Mouse (Mus musculus) lung, embryonic 15.5 days (tissue): ENCODE results near the gene Nedd4. TPM values are rescaled to one million over a fixed set of nuclear protein-coding genes. Genes with fewer than 3 reads are reported as not detected.
A peak's percentile ranks its signal among the peaks of the same experiment; 100 is the strongest.
"Not testable (repeated sequence)": the region's sequence is repeated elsewhere in the genome, so short reads cannot be mapped to it uniquely, and the experiment has no call there.

Source experiments
- ATAC-seq: fragments of 200-750 bp; cut with Nextera tagmentation; 2 replicates; pipeline ENCODE4 v1.8.0; 2017; ENCODE audit warnings: moderate number of reproducible peaks, borderline replicate concordance; ENCODE audit not compliant: low FRiP score, low TSS enrichment; ENCODE audit errors: extremely low read depth
- H3K27ac ChIP-seq: fragments of 300-500 bp; sonication (generic); 2 replicates; pipeline ENCODE4 v1.5.1; 2015; ENCODE audit warnings: moderate library complexity, mild to moderate bottlenecking, inconsistent platforms
- H3K27me3 ChIP-seq: fragments of 300-500 bp; sonication (generic); 2 replicates; pipeline ENCODE4 v1.6.1; 2015; ENCODE audit warnings: inconsistent platforms
- H3K36me3 ChIP-seq: fragments of 300-500 bp; sonication (generic); 2 replicates; pipeline ENCODE4 v1.6.1; 2015; ENCODE audit warnings: inconsistent platforms
- H3K4me1 ChIP-seq: fragments of 300-500 bp; sonication (generic); 2 replicates; pipeline ENCODE4 v1.6.1; 2015; ENCODE audit warnings: inconsistent platforms
- H3K4me2 ChIP-seq: fragments of 300-500 bp; sonication (generic); 2 replicates; pipeline ENCODE4 v1.6.1; 2015; ENCODE audit warnings: inconsistent platforms, mild to moderate bottlenecking, moderate library complexity
- H3K4me3 ChIP-seq: fragments of 300-500 bp; sonication (generic); 2 replicates; pipeline ENCODE4 v1.5.1; 2015; ENCODE audit warnings: mild to moderate bottlenecking, inconsistent platforms
- H3K9ac ChIP-seq: fragments of 300-500 bp; sonication (generic); 2 replicates; pipeline ENCODE4 v1.6.1; 2015; ENCODE audit warnings: inconsistent platforms
- H3K9me3 ChIP-seq: fragments of 300-500 bp; sonication (generic); 2 replicates; pipeline ENCODE4 v1.6.1; 2016; ENCODE audit warnings: inconsistent platforms
- WGBS: fragments of 180-500 bp; shearing (Covaris S2); methylation state at CpG from one replicate; pipeline ENCODE4 v1.1.7; 2015; 5-methylcytosine and 5-hydroxymethylcytosine counted together
- polyA plus RNA-seq: library from polyadenylated mRNA; unstranded; fragments of >200 nt; fragmentation: Nextera tagmentation; extraction: Ambion mirVana; gene quantifications from 2 replicates; pipeline ENCODE4 v1.2.1, GENCODE M21; 2015

The Nedd4 gene
- polyA plus RNA-seq, 1 experiment from 2014 or later, result 677 TPM

- Histone ChIP-seq H3K27ac (0 out of 2 replicates have a peak overlapping the region, but pooled peaks have one; percentile 25), H3K4me2 (peak overlapping the region; percentile 84), H3K4me3 (peak overlapping the region; percentile 93), H3K36me3 (peaks cover 46% of the 10 kb centered on the region), H3K9me3 (no peaks in the 10 kb centered on the region), H3K4me1 (peaks cover 45% of the 10 kb centered on the region), H3K27me3 (no peaks in the 10 kb centered on the region), H3K9ac (no peak overlapping the region)
- 33% methylated on average over 7 of the region's 7 CpGs for WGBS
- ATAC-seq, result no peak
Measured at GRCm38 (mm10) chr9:72665517-72665916, 3.4 kb downstream of the Nedd4 start.

GRCm38 (mm10) chr9:72666352-72667021 lies 4.3 kb downstream of the Nedd4 start:
- H3K27ac ChIP-seq, H3K9ac ChIP-seq, H3K27me3 ChIP-seq, H3K9me3 ChIP-seq, H3K4me3 ChIP-seq, ATAC-seq: not testable (repeated sequence)
- WGBS, result 64% methylated on average over 7 of the region's 8 CpGs
- Histone ChIP-seq H3K4me1 (peaks cover 45% of the 10 kb centered on the region), H3K4me2 (peak overlapping the region; percentile 84; the same call in 1 of the 2 replicates), H3K36me3 (peaks cover 51% of the 10 kb centered on the region)

- 65% methylated on average over 3 of the region's 3 CpGs for WGBS
- no peak overlapping the region for H3K4me3 ChIP-seq
- peaks cover 55% of the 10 kb centered on the region for H3K36me3 ChIP-seq
- no peak overlapping the region for H3K27ac ChIP-seq
- no peak overlapping the region for H3K4me2 ChIP-seq
- H3K9me3 ChIP-seq, result no peaks in the 10 kb centered on the region
- H3K9ac ChIP-seq, result no peak overlapping the region
- ATAC-seq, result no peak
- H3K4me1 ChIP-seq, result peaks cover 45% of the 10 kb centered on the region
- H3K27me3 ChIP-seq, result no peaks in the 10 kb centered on the region
Measured at GRCm38 (mm10) chr9:72667126-72667525, 5.0 kb downstream of the Nedd4 start.

- Histone ChIP-seq H3K9me3 (no peaks in the 10 kb centered on the region), H3K27me3 (no peaks in the 10 kb centered on the region), H3K9ac (no peak overlapping the region), H3K4me2 (no peak overlapping the region), H3K36me3 (peaks cover 74% of the 10 kb centered on the region), H3K27ac (no peak overlapping the region), H3K4me3 (no peak overlapping the region), H3K4me1 (peaks cover 42% of the 10 kb centered on the region)
- 77% methylated on average over 7 of the region's 7 CpGs for WGBS
- no peak for ATAC-seq
Measured at GRCm38 (mm10) chr9:72669383-72669782, 7.2 kb downstream of the Nedd4 start.

GRCm38 (mm10) chr9:72672361-72672760 lies 10.2 kb downstream of the Nedd4 start:
- Histone ChIP-seq H3K4me2 (no peak overlapping the region), H3K9me3 (no peaks in the 10 kb centered on the region), H3K36me3 (peaks cover 77% of the 10 kb centered on the region), H3K4me3 (no peak overlapping the region), H3K27me3 (no peaks in the 10 kb centered on the region), H3K9ac (no peak overlapping the region), H3K4me1 (peaks cover 16% of the 10 kb centered on the region; the same call in 1 of the 2 replicates), H3K27ac (no peak overlapping the region)
- ATAC-seq, result no peak
- WGBS, result 24% methylated on average over 2 of the region's 2 CpGs

GRCm38 (mm10) chr9:72674957-72675744 lies 13.0 kb downstream of the Nedd4 start:
- no peak overlapping the region for H3K27ac ChIP-seq
- H3K27me3 ChIP-seq, result no peaks in the 10 kb centered on the region
- H3K9ac ChIP-seq, result no peak overlapping the region
- no peak overlapping the region for H3K4me2 ChIP-seq
- no peaks in the 10 kb centered on the region for H3K9me3 ChIP-seq
- H3K4me1 ChIP-seq, result peaks cover 3% of the 10 kb centered on the region; the same call in 1 of the 2 replicates
- ATAC-seq, result no peak
- H3K36me3 ChIP-seq, result peaks cover 78% of the 10 kb centered on the region
- 85% methylated on average over 6 of the region's 6 CpGs for WGBS
- no peak overlapping the region for H3K4me3 ChIP-seq

- no peak overlapping the region for H3K4me3 ChIP-seq
- H3K27ac ChIP-seq, result no peak overlapping the region
- no peak overlapping the region for H3K9ac ChIP-seq
- H3K4me2 ChIP-seq, result no peak overlapping the region
- no peaks in the 10 kb centered on the region for H3K4me1 ChIP-seq
- peaks cover 74% of the 10 kb centered on the region for H3K36me3 ChIP-seq
- 80% methylated on average over 3 of the region's 3 CpGs for WGBS
- no peaks in the 10 kb centered on the region for H3K27me3 ChIP-seq
- no peak for ATAC-seq
- H3K9me3 ChIP-seq, result no peaks in the 10 kb centered on the region
Measured at GRCm38 (mm10) chr9:72675745-72676200, 13.6 kb downstream of the Nedd4 start.

- ATAC-seq, result no peak
- Histone ChIP-seq H3K36me3 (peaks cover 78% of the 10 kb centered on the region), H3K9me3 (no peaks in the 10 kb centered on the region), H3K9ac (no peak overlapping the region), H3K27ac (no peak overlapping the region), H3K27me3 (no peaks in the 10 kb centered on the region), H3K4me3 (no peak overlapping the region), H3K4me1 (no peaks in the 10 kb centered on the region), H3K4me2 (no peak overlapping the region)
- 86% methylated on average over 5 of the region's 5 CpGs for WGBS
Measured at GRCm38 (mm10) chr9:72677659-72678058, 15.5 kb downstream of the Nedd4 start.

- WGBS, result 71% methylated on average over 4 of the region's 4 CpGs
- Histone ChIP-seq H3K9ac (no peak overlapping the region), H3K27ac (no peak overlapping the region), H3K27me3 (no peaks in the 10 kb centered on the region), H3K4me2 (no peak overlapping the region), H3K4me3 (no peak overlapping the region), H3K9me3 (no peaks in the 10 kb centered on the region), H3K4me1 (no peaks in the 10 kb centered on the region), H3K36me3 (peaks cover 75% of the 10 kb centered on the region)
- no peak for ATAC-seq
Measured at GRCm38 (mm10) chr9:72678771-72679170, 16.6 kb downstream of the Nedd4 start.

GRCm38 (mm10) chr9:72681652-72682228 lies 19.6 kb downstream of the Nedd4 start:
- no peak for ATAC-seq
- no peak overlapping the region for H3K27ac ChIP-seq
- 81% methylated on average over 8 of the region's 8 CpGs for whole genome bisulfite sequencing

GRCm38 (mm10) chr9:72683268-72683667 lies 21.1 kb downstream of the Nedd4 start:
- WGBS, result 84% methylated on average over 1 of the region's 1 CpGs

More at GRCm38 (mm10) chr9:72681652-72682228, 19.6 kb downstream of the Nedd4 start:
- Histone ChIP-seq H3K27me3 (no peaks in the 10 kb centered on the region), H3K4me2 (no peak overlapping the region), H3K36me3 (peaks cover 73% of the 10 kb centered on the region), H3K4me1 (no peaks in the 10 kb centered on the region), H3K4me3 (no peak overlapping the region), H3K9ac (no peak overlapping the region), H3K9me3 (no peaks in the 10 kb centered on the region)

GRCm38 (mm10) chr9:72685231-72685630 lies 23.1 kb downstream of the Nedd4 start:
- H3K27ac ChIP-seq, result no peak overlapping the region
- WGBS, result 80% methylated on average over 4 of the region's 4 CpGs
- ATAC-seq, result no peak

More at GRCm38 (mm10) chr9:72683268-72683667, 21.1 kb downstream of the Nedd4 start:
- H3K36me3 ChIP-seq, result peaks cover 77% of the 10 kb centered on the region
- H3K4me1 ChIP-seq, result no peaks in the 10 kb centered on the region
- no peak overlapping the region for H3K4me2 ChIP-seq
- ATAC-seq, result no peak
- H3K9ac ChIP-seq, result no peak overlapping the region
- H3K4me3 ChIP-seq, result no peak overlapping the region
- H3K27ac ChIP-seq, result no peak overlapping the region
- no peaks in the 10 kb centered on the region for H3K9me3 ChIP-seq
- H3K27me3 ChIP-seq, result no peaks in the 10 kb centered on the region

More at GRCm38 (mm10) chr9:72685231-72685630, 23.1 kb downstream of the Nedd4 start:
- H3K27me3 ChIP-seq, result no peaks in the 10 kb centered on the region
- no peak overlapping the region for H3K4me3 ChIP-seq
- H3K4me1 ChIP-seq, result no peaks in the 10 kb centered on the region
- H3K4me2 ChIP-seq, result no peak overlapping the region
- peaks cover 85% of the 10 kb centered on the region for H3K36me3 ChIP-seq
- no peaks in the 10 kb centered on the region for H3K9me3 ChIP-seq
- H3K9ac ChIP-seq, result no peak overlapping the region
